Mouse (Mus musculus) spleen, adult 2 months (tissue): ENCODE measurements around the gene Ltf. TPM values are rescaled to one million over a fixed set of nuclear protein-coding genes. Genes with fewer than 3 reads are reported as not detected.

Experiments used
- DNase-seq, 2 experiments: peaks; one replicate each; pipeline versions ENCODE4 v3.0.0 to v3.0.0-alpha.2; 2012 to 2021; ENCODE audit warnings: low spot score in 2 of 2, low read depth in 1 of 2
- H3K27ac ChIP-seq: fragments of 200-500 bp; 2 replicates; pipeline ENCODE4 v1.5.1; 2012; ENCODE audit warnings: low read length, inconsistent platforms; ENCODE audit not compliant: insufficient read depth
- H3K27me3 ChIP-seq: fragments of 200-500 bp; 2 replicates; pipeline ENCODE4 v1.6.1; 2012; ENCODE audit warnings: mild to moderate bottlenecking, moderate library complexity, low read length, inconsistent platforms; ENCODE audit not compliant: control insufficient read depth, insufficient read depth
- H3K36me3 ChIP-seq: fragments of 200-500 bp; 2 replicates; pipeline ENCODE4 v1.6.1; 2012; ENCODE audit warnings: mild to moderate bottlenecking, low read length, inconsistent platforms; ENCODE audit not compliant: control insufficient read depth, insufficient read depth
- H3K4me1 ChIP-seq: fragments of 200-500 bp; 2 replicates; pipeline ENCODE4 v1.6.1; 2011; ENCODE audit warnings: inconsistent platforms; ENCODE audit not compliant: control insufficient read depth, insufficient read depth, insufficient read length
- H3K4me3 ChIP-seq: fragments of 200-500 bp; 2 replicates; pipeline ENCODE4 v1.5.1; 2011; ENCODE audit warnings: mild to moderate bottlenecking, inconsistent platforms; ENCODE audit not compliant: insufficient read depth, insufficient read length; ENCODE audit errors: extremely low read depth
- CTCF ChIP-seq: fragments of 200-500 bp; IDR thresholded peaks from 2 replicates; pipeline ENCODE4 v1.5.1; 2011; ENCODE audit warnings: mild to moderate bottlenecking, inconsistent platforms; ENCODE audit not compliant: insufficient read depth, insufficient read length, insufficient replicate concordance; ENCODE audit errors: extremely low read depth
- POLR2A ChIP-seq: fragments of 200-500 bp; IDR thresholded peaks from 2 replicates; pipeline ENCODE4 v1.6.1; 2011; ENCODE audit warnings: low read depth, low read length, inconsistent platforms
- WGBS: fragments of 180-500 bp; shearing (Covaris S2); methylation state at CpG from one replicate; pipeline ENCODE4 v1.1.7; 2018; 5-methylcytosine and 5-hydroxymethylcytosine counted together
- polyA plus RNA-seq: library from polyadenylated mRNA; depleted of rRNA; stranded (reverse); fragments of >200 nt; gene quantifications from 2 replicates; pipeline ENCODE4 v1.2.3, GENCODE M21; 2012; rRNA removed

Gene Ltf
- 12.3 and 14.1 TPM in 2 replicates for polyA plus RNA-seq

DNA sequence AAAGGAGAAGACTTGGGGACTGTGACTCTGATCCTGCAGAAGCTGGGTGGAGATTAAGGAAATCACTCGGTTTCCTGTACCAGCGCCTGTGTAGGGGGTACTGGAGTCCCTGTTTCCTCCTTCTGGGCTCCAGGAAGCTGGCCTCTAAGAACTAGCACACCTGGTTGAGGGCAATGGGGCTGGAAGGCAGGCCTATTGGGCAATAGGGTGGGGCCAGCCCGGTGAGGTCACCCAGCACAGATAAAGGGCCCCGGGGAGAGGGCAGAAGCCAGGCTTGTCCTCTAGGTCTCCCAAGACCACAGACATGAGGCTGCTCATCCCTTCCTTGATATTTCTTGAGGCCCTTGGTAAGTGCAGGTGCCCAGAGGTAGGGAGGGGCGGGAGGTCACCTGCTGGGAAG lies at the start of gene Ltf:
TSS of gene Ltf (plus strand) at position 250 of the 400 bp plus-strand sequence.
- no peaks in the 10 kb centered on the region for H3K27me3 ChIP-seq
- 31% methylated on average over 5 of the region's 5 CpGs for WGBS
- H3K4me1 ChIP-seq, result no peaks in the 10 kb centered on the region
- no peak for DNase-seq
- no peaks in the 10 kb centered on the region for H3K36me3 ChIP-seq
- no peak within 1 kb of the TSS for H3K4me3 ChIP-seq
- no peak within 1 kb of the TSS for H3K27ac ChIP-seq
- TF ChIP-seq POLR2A, result no peak
- no peak for TF ChIP-seq CTCF

- TF ChIP-seq POLR2A (no peak), CTCF (no peak)
- Histone ChIP-seq H3K36me3 (no peaks in the 10 kb centered on the region), H3K4me1 (no peaks in the 10 kb centered on the region), H3K27ac (no peak overlapping the region), H3K4me3 (no peak overlapping the region), H3K27me3 (no peaks in the 10 kb centered on the region)
- WGBS, result 95% methylated on average over 11 of the region's 11 CpGs
- DNase-seq, result no peak
Measured at GRCm38 (mm10) chr9:110979411-110979810, 39.7 kb upstream of the Ltf start.

GRCm38 (mm10) chr9:110982351-110982750 lies 36.7 kb upstream of the Ltf start:
- WGBS, result 70% methylated on average over 4 of the region's 4 CpGs
- H3K36me3 ChIP-seq, result no peaks in the 10 kb centered on the region
- TF ChIP-seq CTCF (no peak), POLR2A (no peak)
- H3K4me1 ChIP-seq, result no peaks in the 10 kb centered on the region
- no peak overlapping the region for H3K27ac ChIP-seq
- no peak overlapping the region for H3K4me3 ChIP-seq
- no peaks in the 10 kb centered on the region for H3K27me3 ChIP-seq
- no peak for DNase-seq

DNA sequence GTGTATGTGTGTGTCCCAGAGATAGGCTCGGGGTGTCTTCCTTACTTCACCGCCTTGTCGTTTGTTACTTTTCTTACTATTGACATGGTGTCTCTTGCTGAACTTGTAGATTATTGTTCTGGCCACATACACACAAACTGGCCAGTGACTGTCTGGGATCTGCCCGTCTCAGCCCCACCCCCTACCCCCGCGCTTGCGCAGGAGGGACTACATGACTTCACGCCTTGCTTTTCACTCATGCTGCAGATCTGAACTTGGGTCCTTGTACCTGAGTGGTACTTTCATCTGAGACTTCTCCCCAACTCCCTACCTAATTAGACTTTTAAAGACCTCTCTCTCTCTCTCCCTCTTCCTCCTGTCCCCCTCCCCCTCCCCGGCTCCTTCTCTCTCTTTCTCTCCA lies 35.0 kb upstream of the Ltf start:
- Histone ChIP-seq H3K4me3 (no peak overlapping the region), H3K4me1 (no peaks in the 10 kb centered on the region), H3K27ac (no peak overlapping the region), H3K27me3 (no peaks in the 10 kb centered on the region), H3K36me3 (no peaks in the 10 kb centered on the region)
- TF ChIP-seq CTCF (no peak), POLR2A (no peak)
- DNase-seq, result no peak
- 97% methylated on average over 9 of the region's 9 CpGs for WGBS

GRCm38 (mm10) chr9:110985541-110985940 lies 33.5 kb upstream of the Ltf start:
- no peak for DNase-seq
- TF ChIP-seq CTCF, result no peak
- TF ChIP-seq POLR2A, result no peak
- no peaks in the 10 kb centered on the region for H3K27me3 ChIP-seq
- 93% methylated on average over 5 of the region's 5 CpGs for WGBS
- no peaks in the 10 kb centered on the region for H3K36me3 ChIP-seq
- no peaks in the 10 kb centered on the region for H3K4me1 ChIP-seq
- no peak overlapping the region for H3K4me3 ChIP-seq
- H3K27ac ChIP-seq, result no peak overlapping the region

DNA sequence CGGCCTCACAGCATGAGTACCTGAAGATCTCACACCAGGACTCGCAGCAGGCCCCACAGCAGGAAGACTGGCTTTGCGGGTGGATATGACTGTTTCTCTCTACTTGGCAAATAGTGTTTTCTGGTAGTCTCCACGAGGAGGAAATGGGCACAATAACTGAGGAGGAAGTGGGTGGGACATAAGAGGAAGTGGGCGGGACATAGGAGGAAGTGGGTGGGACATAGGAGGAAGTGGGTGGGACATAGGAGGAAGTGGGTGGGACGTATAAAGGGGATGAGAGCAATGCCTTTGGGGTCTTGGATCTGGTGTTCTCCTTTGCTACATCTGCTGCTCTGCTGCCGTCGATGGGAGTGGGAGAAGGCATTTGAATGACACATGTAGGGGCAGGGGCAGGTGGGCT lies 33.1 kb upstream of the Ltf start:
- no peaks in the 10 kb centered on the region for H3K36me3 ChIP-seq
- no peak for TF ChIP-seq POLR2A
- TF ChIP-seq CTCF, result no peak
- H3K4me3 ChIP-seq, result no peak overlapping the region
- H3K27me3 ChIP-seq, result no peaks in the 10 kb centered on the region
- no peak overlapping the region for H3K27ac ChIP-seq
- no peak for DNase-seq
- WGBS, result 81% methylated on average over 8 of the region's 8 CpGs
- no peaks in the 10 kb centered on the region for H3K4me1 ChIP-seq

DNA sequence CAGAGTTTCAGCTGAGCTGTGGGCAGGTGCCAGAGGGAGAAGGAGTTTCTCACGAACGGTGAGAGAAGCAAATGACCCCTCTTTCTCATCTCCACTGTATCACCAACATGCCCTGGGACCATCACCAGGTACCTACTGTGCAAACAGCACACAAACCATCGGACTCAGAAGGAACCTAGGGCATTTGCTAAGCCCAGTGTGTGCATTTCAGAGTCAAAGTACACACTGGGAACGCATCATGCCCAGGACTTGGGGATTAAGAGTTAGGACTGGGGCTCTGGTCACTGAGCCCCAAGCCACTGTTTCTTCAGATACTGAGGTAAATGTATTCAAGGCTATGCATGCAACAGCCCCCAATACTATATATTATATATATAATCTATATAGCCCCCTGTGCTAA lies 31.7 kb upstream of the Ltf start:
- no peak for DNase-seq
- WGBS, result 91% methylated on average over 4 of the region's 4 CpGs
- TF ChIP-seq CTCF (no peak), POLR2A (no peak)
- Histone ChIP-seq H3K27me3 (no peaks in the 10 kb centered on the region), H3K4me3 (no peak overlapping the region), H3K36me3 (no peaks in the 10 kb centered on the region), H3K4me1 (no peaks in the 10 kb centered on the region), H3K27ac (no peak overlapping the region)
